ENCODE assay signal across 8 mouse cellular contexts in the genomic region with DNA sequence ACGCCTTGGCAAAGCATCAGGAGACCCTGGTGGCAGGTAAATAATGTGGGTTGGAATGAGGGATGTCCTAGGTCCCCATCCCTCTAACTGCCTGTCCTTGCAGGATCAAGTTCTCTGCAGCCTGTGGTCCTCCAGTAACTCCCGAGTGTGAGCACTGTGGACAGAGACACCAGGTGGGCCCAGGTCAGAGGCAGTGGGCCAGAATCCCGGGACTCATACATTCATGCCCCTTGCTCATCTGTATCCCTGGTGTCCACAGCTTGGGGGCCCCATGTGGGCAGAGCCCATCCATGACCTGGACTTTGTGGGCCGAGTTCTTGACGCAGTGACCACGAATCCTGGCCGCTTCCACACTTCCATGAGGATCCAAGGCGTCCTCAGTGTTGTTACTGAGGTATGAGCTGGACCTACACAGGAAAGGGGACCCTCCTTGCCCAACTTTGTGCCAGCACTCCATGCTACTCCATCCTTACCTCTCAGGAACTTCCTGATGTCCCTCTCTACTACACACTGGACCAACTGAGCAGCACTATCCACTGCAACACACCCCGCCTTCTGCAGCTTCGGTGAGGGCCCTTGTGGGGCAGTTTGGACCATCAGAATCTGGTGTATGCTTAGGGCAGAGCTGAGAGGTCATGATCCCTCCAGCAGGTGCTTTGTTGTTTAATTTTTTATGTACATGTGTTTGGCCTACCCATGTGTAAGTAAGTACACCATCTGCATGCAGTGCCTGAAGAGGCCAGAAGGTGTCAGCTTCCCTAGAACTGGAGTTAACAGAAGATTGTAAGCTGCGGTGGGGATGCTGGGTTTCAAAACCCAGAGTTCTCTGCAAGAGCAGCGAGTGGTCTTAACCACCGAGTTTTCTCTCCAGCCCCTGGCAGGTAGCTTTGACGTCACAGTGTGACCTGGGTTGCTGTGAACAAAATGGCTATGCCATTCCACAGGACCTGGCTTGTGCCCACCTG. TPM values are rescaled to one million over a fixed set of nuclear protein-coding genes. Genes with fewer than 3 reads are reported as not detected.
DNase-seq lines count a peak whose midpoint lies in the region; TF ChIP-seq lines count a peak whose summit lies in the region.

No protein-coding gene starts in this region.

- peak; percentile 83 to 87 for DNase-seq in cerebellum, postnatal 10 days
- no peak for DNase-seq in cerebellum, adult 11-12 months
- no peak for DNase-seq in left cerebral cortex, adult 2 months (ENCODE audit: extremely low spot score in 1 of 2, low spot score in 2 of 2)
- DNase-seq in left cerebral cortex, postnatal 25 days (ENCODE audit: low spot score in 2 of 2), result no peak
- DNase-seq in MN1 (ENCODE audit: low spot score), result peak; percentile 58
- peak; percentile 73 for DNase-seq in induced T-regulatory cell, adult 2 months (ENCODE audit: low read depth)
- peak; percentile 77 for DNase-seq in thymus, postnatal 14 days
- DNase-seq in ovary, adult 18-20 months (ENCODE audit: low spot score), result no peak

- TF ChIP-seq CTCF in left cerebral cortex, adult 2 months (IDR thresholded peaks at IDR 0.05), result peak; percentile 66

- intact Hi-C loops in left cerebral cortex, adult 2 months (cut with DNase I), result loop anchor here (2.0 kb wide), 1 partner anchor 115 kb away; no protein-coding TSS in a partner anchor
- intact Hi-C loops in left cerebral cortex, postnatal 25 days (cut with DNase I), result loop anchor here (2.0 kb wide), 1 partner anchor 115 kb away; no protein-coding TSS in a partner anchor

- H3K27ac ChIP-seq in left cerebral cortex, adult 2 months, result no peak overlapping the region

- H3K4me3 ChIP-seq in left cerebral cortex, adult 2 months, result no peak overlapping the region

RNA-seq across cellular contexts. Expression of a gene that starts 3.8 kb away (rescaled TPM):
- 1 to 10 TPM; 1.6 to 2.6 TPM for total RNA-seq in left cerebral cortex, adult 2 months (2021)
- 1 to 10 TPM; 2.8 to 3.5 TPM for total RNA-seq in left cerebral cortex, postnatal 25 days (2021)

RNA-seq across cellular contexts. Expression of a gene that starts 9.8 kb away (rescaled TPM):
- 10 to 100 TPM; 95.5 to 96.8 TPM for total RNA-seq in left cerebral cortex, adult 2 months (2021)
- total RNA-seq in left cerebral cortex, postnatal 25 days (2021), result 10 to 100 TPM; 97.8 to 97.9 TPM

RNA-seq across cellular contexts. Expression of a gene that starts 11.3 kb away (rescaled TPM):
- 100 to 1,000 TPM; 108 to 115 TPM for total RNA-seq in left cerebral cortex, adult 2 months (2021)
- 10 to 100 TPM; 85.2 to 90.1 TPM for total RNA-seq in left cerebral cortex, postnatal 25 days (2021)

RNA-seq across cellular contexts. Expression of a gene that starts 25.4 kb away (rescaled TPM):
- total RNA-seq in left cerebral cortex, adult 2 months (2021), result not detected
- under 1 TPM in 1 of 2 experiments, not detected in 1; 0.71 TPM for total RNA-seq in left cerebral cortex, postnatal 25 days (2021)

RNA-seq across cellular contexts. Expression of a gene that starts 34.8 kb away (rescaled TPM):
- total RNA-seq in left cerebral cortex, adult 2 months (2021), result 10 to 100 TPM; 17.5 to 17.9 TPM
- 10 to 100 TPM; 10.5 to 18.3 TPM for total RNA-seq in left cerebral cortex, postnatal 25 days (2021)

Comparison
In these comparisons a context has a peak if more than half of its experiments do, and no peak if none do; other contexts are left out.
1. DNase-seq: peak in cerebellum, postnatal 10 days (2 of 2), MN1 (single experiment), induced T-regulatory cell, adult 2 months (single experiment) and thymus, postnatal 14 days (single experiment); none in cerebellum, adult 11-12 months (single experiment), left cerebral cortex, adult 2 months (0 of 2), left cerebral cortex, postnatal 25 days (0 of 2) and ovary, adult 18-20 months (single experiment).